Mouse (Mus musculus) cerebellum, adult 11-12 months (tissue): ENCODE results near the gene Gm5934.
"Not testable (repeated sequence)": the region's sequence is repeated elsewhere in the genome, so short reads cannot be mapped to it uniquely, and the experiment has no call there.

Experiments
- DNase-seq: peaks from one replicate; pipeline ENCODE4 v3.0.0; 2022

The Gm5934 gene

GRCm38 (mm10) chrX:24500660-24501059 is at the start of gene Gm5934:
Gene Gm5934 (minus strand): TSS chrX:24500760.
- DNase-seq, result not testable (repeated sequence)
